Mouse (Mus musculus) heart, postnatal 14 days (tissue): ENCODE measurements at regions not wholly inside any gene's neighbourhood (a gene's known extent, or its start where the extent isn't known, plus 50 kb on each side); places are given as distances from the start of the nearest gene placed in this dataset.

Source experiments
- DNase-seq, 2 experiments: peaks; one replicate each; pipeline ENCODE4 v3.0.0; 2021 to 2022
- intact Hi-C: fragments of 180-260 bp; cut with DNase I; formaldehyde crosslinking; loops from one replicate; pipeline ENCODE4 v1.15.1; 2025

- no peak for DNase-seq
- intact Hi-C loops, result no loop called here
These were observed 87.6 kb downstream of the Rpl10-ps3 start for GRCm38 (mm10) chr9:50257162-50257561.

- intact Hi-C loops, result no loop called here
- DNase-seq, result no peak
These were observed 99.6 kb downstream of the Rpl10-ps3 start for GRCm38 (mm10) chr9:50244982-50245671.

GRCm38 (mm10) chr9:50240923-50241322, 103.8 kb downstream of the Rpl10-ps3 start:
- intact Hi-C loops, result no loop called here
- DNase-seq, result peak in 1 of 2 experiments; percentile 7

- intact Hi-C loops, result no loop called here
- peak in 1 of 2 experiments; percentile 1 for DNase-seq
These were observed 108.9 kb downstream of the Rpl10-ps3 start for GRCm38 (mm10) chr9:50235908-50236307.

GRCm38 (mm10) chr9:50234655-50235054, 110.1 kb downstream of the Rpl10-ps3 start:
- intact Hi-C loops, result no loop called here
- DNase-seq, result peak in 1 of 2 experiments; percentile 10

GRCm38 (mm10) chr9:50232958-50233510, 111.7 kb downstream of the Rpl10-ps3 start:
- no peak for DNase-seq
- intact Hi-C loops, result no loop called here

GRCm38 (mm10) chr9:50210481-50210880, 134.3 kb downstream of the Rpl10-ps3 start:
- intact Hi-C loops, result no loop called here

GRCm38 (mm10) chr9:50199422-50200218, 145.1 kb downstream of the Rpl10-ps3 start:
- intact Hi-C loops, result no loop called here
- DNase-seq, result peak in 1 of 2 experiments; percentile 18

More at GRCm38 (mm10) chr9:50210481-50210880, 134.3 kb downstream of the Rpl10-ps3 start:
- DNase-seq, result no peak

- DNase-seq, result peak; percentile 8 to 11
- intact Hi-C loops, result no loop called here
These were observed 152.2 kb downstream of the Rpl10-ps3 start for GRCm38 (mm10) chr9:50192400-50193110.

- DNase-seq, result no peak
- intact Hi-C loops, result no loop called here
These were observed 153.6 kb downstream of the Rpl10-ps3 start for GRCm38 (mm10) chr9:50191136-50191535.

GRCm38 (mm10) chr9:50188576-50189070, 156.1 kb downstream of the Rpl10-ps3 start:
- peak; percentile 23 to 28 for DNase-seq
- intact Hi-C loops, result no loop called here

- no peak for DNase-seq
- intact Hi-C loops, result no loop called here
These were observed 163.4 kb downstream of the Rpl10-ps3 start for GRCm38 (mm10) chr9:50181360-50181759.

- DNase-seq, result no peak
- intact Hi-C loops, result no loop called here
These were observed 168.6 kb downstream of the Rpl10-ps3 start for GRCm38 (mm10) chr9:50176131-50176530.

- peak; percentile 45 to 73 for DNase-seq
- intact Hi-C loops, result loop anchor here (1.0 to 5.0 kb wide), 3 partner anchors 460 to 678 kb away; no protein-coding TSS in a partner anchor
These were observed 172.8 kb downstream of the Rpl10-ps3 start for GRCm38 (mm10) chr9:50171826-50172464.

- intact Hi-C loops, result loop anchor here (5.0 kb wide), 1 partner anchor 459 kb away; no protein-coding TSS in a partner anchor
These were observed 173.6 kb downstream of the Rpl10-ps3 start for GRCm38 (mm10) chr9:50171164-50171563.

GRCm38 (mm10) chr9:50170637-50171036, 174.1 kb downstream of the Rpl10-ps3 start:
- intact Hi-C loops, result loop anchor here (5.0 kb wide), 1 partner anchor 458 kb away; no protein-coding TSS in a partner anchor
- DNase-seq, result no peak

More at GRCm38 (mm10) chr9:50171164-50171563, 173.6 kb downstream of the Rpl10-ps3 start:
- no peak for DNase-seq

- no peak for DNase-seq
- intact Hi-C loops, result no loop called here
These were observed 190.2 kb downstream of the Rpl10-ps3 start for GRCm38 (mm10) chr9:50154618-50155017.

GRCm38 (mm10) chr9:50150091-50150490, 194.7 kb downstream of the Rpl10-ps3 start:
- no peak for DNase-seq
- intact Hi-C loops, result no loop called here

GRCm38 (mm10) chr9:50142756-50143155, 202.0 kb downstream of the Rpl10-ps3 start:
- intact Hi-C loops, result no loop called here
- DNase-seq, result no peak

- no peak for DNase-seq
- intact Hi-C loops, result no loop called here
These were observed 202.7 kb downstream of the Rpl10-ps3 start for GRCm38 (mm10) chr9:50142091-50142490.
